Mouse (Mus musculus) cerebellum, postnatal 14 days (tissue): ENCODE data around the gene Nfix.

Experiments used
- DNase-seq, 2 experiments: peaks; one replicate each; pipeline ENCODE4 v3.0.0; 2021; ENCODE audit warnings: mixed read lengths in 2 of 2

Nfix gene

DNA sequence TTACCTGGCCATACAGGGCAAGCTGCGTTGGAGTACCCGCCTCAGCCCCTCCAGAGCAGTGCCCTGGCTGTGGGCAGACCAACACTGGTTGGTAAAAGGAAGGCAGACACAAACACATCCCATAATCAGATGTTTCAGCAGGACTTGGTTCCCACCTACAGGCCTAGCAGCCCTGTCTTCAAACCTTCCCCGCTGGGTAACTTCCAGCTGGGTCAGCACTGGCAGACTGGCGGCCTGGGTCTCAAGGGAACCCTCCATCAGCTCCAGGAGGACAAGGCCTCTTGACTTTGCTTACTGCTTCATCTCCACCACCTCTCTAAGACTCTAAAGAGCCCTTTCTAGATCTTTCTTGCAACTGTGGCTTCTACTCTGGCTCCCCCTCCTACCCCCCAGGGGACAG is 63.6 kb downstream of the Nfix start:
- no peak for DNase-seq

DNA sequence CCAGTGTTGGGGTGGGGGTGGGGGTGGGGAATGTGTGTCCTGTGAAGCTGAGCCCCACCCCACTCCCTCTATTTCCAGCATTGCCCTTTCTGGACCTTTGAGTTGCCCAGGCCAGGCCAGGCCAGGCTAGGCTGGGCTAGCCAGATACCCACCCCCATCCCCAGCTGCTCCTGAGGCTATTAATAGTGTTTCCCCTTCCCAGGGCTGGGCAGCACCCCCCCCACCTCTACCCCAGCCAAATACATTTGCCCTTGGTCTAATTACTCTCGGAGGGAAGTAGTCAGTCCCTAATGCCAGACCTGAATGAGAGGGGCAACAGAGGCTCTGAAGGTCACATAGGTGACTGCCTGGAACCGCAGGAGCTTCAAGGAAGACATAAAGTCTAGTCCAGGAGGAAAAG is 64.5 kb downstream of the Nfix start:
- DNase-seq: no peak

- DNase-seq: no peak
These were observed 65.5 kb downstream of the Nfix start for GRCm38 (mm10) chr8:84734680-84735079.

DNA sequence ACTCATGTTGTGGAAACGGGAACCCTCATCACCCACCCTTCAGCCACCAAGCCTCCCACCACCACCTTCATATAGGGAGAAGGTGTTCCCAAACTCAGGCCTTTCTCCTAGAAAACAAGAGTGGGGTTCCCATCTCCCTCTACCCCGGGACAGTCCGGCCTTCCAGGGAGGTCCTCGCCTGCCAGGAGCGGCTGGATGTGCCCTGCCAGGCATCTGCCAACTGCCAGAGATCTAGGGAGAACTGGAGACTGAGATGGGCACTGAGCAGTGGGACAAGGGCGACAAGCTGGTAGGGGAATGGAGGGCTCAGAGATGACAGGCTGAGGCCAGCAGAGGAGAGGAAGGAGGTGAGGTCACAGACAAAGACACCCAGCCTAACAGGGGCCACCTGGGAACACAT is 66.2 kb downstream of the Nfix start:
- DNase-seq: no peak

DNA sequence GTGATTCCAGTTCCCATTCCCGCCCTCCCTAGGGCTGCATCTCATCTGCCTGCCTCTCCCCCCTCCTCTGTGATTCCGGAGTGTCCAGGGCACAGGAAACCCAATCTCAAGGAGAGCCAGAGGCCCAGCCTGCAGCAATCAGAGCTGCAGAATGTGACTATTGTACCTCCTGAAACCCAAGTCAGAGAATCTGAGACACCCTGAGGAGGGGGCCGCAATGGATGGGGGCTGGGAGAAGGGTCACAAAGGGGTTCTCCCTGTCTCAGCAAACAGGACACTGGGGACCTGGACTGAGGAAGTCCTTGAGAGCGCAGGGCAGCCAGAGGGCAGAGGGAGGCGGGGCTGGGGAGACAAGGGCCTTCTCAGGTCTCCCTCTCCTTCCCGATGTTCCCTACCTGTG is 67.1 kb downstream of the Nfix start:
- no peak for DNase-seq

- DNase-seq: no peak
These were observed 67.6 kb downstream of the Nfix start for GRCm38 (mm10) chr8:84732545-84732944.

GRCm38 (mm10) chr8:84731371-84732177 is 68.6 kb downstream of the Nfix start:
- peak in 1 of 2 experiments; percentile 68 for DNase-seq

GRCm38 (mm10) chr8:84730541-84731370 is 69.4 kb downstream of the Nfix start:
- peak in 1 of 2 experiments; percentile 62 for DNase-seq

- peak; percentile 82 to 84 for DNase-seq
These were observed 70.2 kb downstream of the Nfix start for GRCm38 (mm10) chr8:84729921-84730362.

- peak in 1 of 2 experiments; percentile 62 for DNase-seq
These were observed 71.7 kb downstream of the Nfix start for GRCm38 (mm10) chr8:84728474-84728873.

- DNase-seq: no peak
These were observed 74.2 kb downstream of the Nfix start for GRCm38 (mm10) chr8:84725941-84726259.

DNA sequence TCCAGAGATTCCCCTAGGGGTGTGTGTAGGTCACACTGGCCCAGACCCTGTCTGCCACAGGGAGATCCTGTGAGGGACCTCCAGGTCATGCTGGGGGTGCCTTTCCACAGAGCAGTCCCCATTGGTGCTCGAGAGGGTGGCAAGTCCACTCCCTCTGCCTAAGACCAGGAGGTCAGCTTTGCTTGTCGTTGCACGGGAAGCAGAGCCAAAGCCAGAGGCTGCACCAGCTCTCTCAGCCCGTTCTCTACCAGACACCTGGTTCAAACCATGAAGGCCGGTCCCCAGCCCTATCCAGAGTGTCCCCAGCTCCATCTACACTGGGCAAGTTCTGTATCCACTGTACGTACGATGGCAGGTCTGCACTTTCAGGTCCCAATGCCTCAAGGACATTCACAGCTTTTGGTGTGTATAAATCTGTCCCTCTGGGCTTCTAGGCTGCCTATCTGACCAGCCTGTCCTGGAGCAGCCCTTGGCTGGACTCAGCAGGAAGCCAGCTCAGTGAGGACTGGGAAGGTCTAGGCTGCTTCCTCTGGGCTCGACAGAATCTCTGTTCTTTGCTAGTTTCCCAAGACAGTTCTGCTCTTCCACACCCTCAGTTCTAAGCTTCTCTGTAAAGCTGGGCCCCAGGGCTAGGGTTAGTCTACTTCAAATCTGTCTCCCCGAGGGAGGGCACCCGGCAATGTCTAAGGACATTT is 74.8 kb downstream of the Nfix start:
- DNase-seq: no peak

DNA sequence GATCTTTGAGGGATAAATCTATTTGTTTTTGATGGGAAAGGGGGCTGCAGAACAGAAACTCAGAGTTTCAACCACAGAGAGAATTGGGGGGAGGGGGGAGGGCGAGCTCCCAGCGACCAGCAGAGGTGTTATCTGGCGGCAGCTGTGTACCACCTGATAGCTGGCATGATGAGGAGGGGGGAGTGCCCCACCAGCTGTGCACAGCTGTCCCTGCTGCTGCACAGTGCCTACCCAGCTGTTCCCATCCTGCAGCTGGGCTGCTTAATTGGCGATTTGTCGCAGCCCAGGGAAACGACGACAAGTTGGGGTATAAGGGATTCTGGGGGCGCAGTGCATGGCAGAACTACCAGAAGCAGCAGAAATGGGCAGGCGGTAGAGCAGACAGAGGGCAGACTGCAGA is 75.5 kb downstream of the Nfix start:
- DNase-seq: no peak

- peak in 1 of 2 experiments; percentile 63 for DNase-seq
These were observed 76.6 kb downstream of the Nfix start for GRCm38 (mm10) chr8:84723571-84723900.

DNA sequence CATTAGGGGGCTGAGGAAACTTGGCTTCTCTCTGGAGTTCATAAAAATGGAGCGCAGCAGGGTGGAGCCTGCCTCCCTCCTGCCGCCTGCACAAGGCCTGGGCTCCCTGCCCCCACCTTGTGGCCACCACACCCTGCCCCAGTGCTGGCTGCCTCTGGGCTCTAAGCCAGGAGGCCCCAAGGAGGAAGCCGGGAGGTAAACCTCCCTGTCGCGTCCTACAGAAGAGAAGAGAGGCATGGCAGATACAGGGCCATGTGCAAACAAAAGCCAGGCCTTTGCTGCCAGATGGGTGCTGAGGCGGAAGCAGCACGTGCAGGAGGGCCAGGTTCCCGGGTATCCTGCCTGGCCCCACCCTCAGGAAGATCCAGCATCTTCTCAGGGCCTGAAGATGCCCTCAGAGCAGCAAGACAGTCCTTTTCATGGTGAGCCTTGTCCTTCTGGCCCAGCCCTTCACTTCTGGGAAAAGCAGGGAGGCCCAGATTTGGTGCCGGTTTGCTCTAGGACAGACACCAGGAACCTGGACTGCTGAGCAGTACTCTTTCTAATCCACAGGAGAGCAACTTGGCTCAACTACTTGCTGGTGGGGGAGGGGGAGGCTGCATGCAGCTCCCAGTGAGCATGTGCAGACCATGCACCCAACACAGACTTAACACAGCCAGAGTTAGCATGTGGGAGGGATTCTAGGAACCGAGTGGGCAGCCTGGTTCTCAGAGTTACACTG is 77.1 kb downstream of the Nfix start, which contains the start of gene G430095P16Rik:
Gene G430095P16Rik (plus strand): TSS at position 158 of the 721 bp plus-strand sequence.
- peak; percentile 69 to 72 for DNase-seq

DNA sequence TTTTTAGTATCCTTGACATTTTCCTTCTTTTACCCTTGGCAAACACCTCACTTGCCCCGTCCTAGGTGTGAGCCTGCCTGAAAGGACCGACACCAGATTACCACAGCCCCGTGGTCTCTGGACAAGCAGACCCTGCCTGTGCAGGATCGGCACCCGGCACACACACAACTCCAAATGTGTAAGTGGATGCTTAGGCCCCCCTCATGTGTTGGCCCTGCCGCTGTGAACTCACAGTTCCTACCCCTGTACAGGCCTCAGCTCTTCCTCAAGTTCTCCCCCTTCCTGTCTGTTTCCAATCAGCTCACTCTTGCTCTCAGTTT is 77.7 kb downstream of the Nfix start:
- DNase-seq: no peak

DNA sequence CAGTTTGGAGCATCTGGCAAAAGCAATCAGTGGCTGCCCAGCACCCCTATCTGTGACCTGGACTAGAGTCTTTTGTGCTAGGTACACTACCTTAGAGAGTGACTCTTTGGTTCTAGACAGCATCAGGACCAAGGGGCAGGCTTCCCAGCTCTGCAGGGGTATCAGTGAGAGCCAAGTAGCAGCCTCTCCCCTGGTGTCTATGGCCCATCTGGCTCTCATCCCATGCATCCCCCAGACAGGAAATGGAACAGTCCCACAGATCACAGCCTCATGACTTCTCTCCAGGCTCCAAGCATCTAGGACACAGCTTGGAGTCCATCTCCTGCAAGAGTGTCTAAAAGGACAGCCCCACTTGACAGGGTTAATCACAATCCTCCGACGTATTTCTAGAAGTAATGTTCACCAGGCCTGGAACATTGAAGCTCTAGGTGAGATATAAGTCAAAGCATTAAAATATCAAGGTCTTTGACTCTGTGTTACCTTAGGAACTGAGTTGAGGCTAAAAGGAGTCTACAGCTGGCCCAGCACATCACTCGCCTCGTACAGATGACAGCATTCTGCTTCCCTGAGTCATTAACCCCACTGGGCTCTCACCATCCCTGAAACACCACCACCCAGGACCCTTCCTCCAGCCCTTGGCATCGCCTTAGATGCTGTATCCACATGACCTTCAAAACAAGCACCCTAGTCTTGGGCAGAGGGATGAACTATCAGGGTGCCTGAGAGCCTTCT is 81.0 kb downstream of the Nfix start:
- DNase-seq: peak in 1 of 2 experiments; percentile 65

DNA sequence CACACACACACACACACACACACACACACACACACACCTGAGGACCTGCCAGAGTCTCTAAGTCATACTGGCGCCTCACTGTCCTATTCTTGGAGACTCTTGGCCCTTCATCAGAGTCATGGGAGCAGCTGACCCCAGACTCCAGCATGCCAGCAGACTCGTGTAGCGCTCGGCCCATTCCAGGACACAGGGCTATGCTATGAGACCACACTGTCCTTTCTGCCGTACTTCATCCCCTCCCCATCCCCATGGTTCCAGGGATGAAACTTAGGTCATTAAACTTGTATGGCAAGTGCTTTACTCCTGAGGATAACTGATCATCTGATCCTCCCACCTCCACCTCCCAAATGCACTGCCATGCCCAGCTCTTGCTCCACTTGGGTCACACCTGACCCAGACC is 81.7 kb downstream of the Nfix start:
- DNase-seq: no peak

DNA sequence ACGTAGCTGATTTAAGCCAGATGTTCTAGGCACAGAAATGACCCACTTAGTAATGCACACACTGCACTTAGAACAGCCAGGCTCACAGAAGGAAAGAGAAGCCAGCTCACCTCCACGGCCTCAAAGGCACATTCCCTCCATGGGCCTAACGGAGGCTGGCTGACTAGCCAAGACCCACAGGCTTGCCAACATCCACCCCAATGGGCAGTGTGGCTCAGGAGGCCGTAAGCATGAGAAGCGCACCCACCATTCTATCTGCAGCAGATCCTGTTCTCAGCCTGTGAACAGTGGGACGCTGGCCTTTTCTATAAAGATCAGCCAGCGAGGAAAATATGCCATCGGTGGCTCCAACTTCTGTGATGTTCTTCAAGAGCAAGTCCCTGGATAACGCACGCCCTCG is 83.4 kb downstream of the Nfix start:
- DNase-seq: no peak

DNA sequence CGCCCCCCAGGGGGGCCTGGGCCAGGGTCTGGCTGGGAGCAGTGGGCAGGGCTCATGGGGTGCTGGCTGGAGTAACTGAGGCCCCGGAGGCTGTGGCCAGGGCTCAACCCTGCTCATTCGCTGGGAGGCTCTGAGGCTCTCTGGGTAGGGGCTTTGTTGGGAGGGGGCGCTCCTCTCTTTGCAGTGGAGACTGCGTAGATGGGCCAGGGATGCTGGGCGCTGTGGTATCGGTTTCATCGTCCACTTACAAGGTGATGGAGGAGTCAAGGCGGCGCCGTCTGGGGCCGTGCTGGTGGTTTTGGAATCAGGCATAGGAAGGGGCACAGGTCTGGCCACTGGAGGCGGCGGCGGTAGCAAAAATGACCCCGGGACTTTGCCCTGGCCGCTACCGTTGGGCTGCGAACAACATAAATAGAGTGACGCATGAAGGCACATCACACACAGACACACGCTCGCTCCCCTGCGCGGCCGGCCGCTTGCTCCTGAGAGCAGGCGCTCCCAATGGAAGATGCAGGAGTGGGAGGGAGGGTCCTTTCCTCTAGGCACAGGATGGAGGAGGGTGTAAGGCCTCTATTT is 84.2 kb downstream of the Nfix start:
- DNase-seq: no peak

DNA sequence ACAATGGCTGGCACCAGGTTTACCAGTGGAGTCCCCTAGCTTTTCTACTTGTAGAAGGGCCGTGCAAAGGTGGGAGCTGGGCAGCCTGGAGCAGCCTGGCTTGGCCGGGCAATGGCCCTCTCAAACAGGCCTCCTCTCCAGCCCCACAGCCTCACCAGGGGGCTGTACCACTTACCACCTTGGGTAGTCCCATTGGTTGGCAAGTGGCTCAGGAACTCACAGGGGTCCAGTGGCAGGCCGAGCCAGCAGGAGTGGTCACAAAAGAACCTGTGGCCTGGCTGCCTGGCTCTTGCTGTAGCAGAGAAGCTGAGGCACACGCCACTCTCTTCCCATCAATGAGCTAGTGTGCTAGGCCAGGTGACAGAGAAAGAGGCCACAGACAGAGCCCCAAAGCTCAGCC is 86.0 kb downstream of the Nfix start:
- no peak for DNase-seq

DNA sequence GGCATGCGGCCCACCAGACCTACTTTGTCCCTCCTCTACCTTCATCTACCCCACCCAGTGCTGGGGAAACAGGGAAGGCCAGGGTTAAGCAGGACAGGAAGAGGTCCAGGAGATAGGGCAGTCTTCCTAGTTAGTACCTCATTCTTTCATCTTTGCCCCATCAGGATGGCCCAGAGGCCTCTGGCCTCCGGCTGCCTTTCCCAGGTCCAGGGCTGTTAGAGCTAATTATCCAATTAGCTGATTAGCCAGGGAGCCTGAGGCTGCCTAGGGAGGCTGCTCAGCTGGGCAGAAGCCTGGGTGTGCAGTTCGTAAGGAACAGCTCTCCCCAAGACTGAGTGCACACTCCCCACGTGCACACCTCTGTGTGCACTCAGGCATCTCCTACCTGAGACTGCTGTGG is 86.8 kb downstream of the Nfix start:
- DNase-seq: no peak
